Mouse (Mus musculus): ENCODE data around the gene Tom1l1. TPM values are rescaled to one million over a fixed set of nuclear protein-coding genes. Genes with fewer than 3 reads are reported as not detected.

Gene Tom1l1
- total and polyA plus RNA-seq, 3 experiments, result 0.25 to 4.2 TPM; not detected in 1

DNA sequence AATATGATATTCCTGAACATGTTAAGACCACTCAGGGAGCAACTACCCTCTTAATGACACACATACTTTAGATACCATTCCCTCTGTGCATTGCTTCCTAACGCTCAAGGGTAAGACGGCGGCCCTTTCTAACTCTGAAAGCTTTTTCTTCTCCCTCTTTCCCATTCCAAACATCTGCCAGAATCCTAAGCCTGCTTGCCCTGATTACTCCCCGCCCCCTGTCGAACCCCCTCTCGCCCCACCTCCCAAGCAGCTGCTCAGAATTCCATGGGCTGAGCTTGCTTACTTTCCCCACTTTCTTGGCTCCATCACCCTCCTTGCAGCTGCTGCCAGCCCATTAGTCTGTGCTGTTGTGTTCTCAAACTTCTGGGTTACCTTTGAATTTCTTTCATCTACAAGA is 23.0 kb downstream of the Tom1l1 start:
- in situ Hi-C loops (cut with MboI; ENCODE audit: low pct_ligation_motif_present, low pct_unique_long_range_greater_than_20kb, low sequenced_read_pairs), result no loop called here
- no peaks in the 10 kb centered on the region for H3K36me3 ChIP-seq (replicated peaks in 1 of 2; ENCODE audit: control insufficient read depth in 1 of 2, insufficient read depth in 1 of 2, low read length in 1 of 2)
- H3K9ac ChIP-seq (ENCODE audit: insufficient read depth, low read depth), result no peak overlapping the region
- DNase-seq (ENCODE audit: extremely low read depth), result no peak
- no peak overlapping the region for H3K4me2 ChIP-seq (ENCODE audit: insufficient read depth, low read depth, poor library complexity, severe bottlenecking)
- no peaks in the 10 kb centered on the region for H3K4me1 ChIP-seq (ENCODE audit: control insufficient read depth in 1 of 2, insufficient read depth in 2 of 2)
- no peak overlapping the region for H3K27ac ChIP-seq (ENCODE audit: insufficient read depth, low read depth)
- TF ChIP-seq BHLHE40 (IDR thresholded peaks at IDR 0.05; ENCODE audit: low read depth, low read length) (no peak), CTCF (conservative IDR thresholded peaks at IDR 0.05 in 1 of 2, IDR thresholded peaks at IDR 0.05 in 1 of 2; ENCODE audit: low read depth in 2 of 2, low read length in 2 of 2) (no peak), ETS1 (conservative IDR thresholded peaks at IDR 0.05; ENCODE audit: low read depth, low read length) (no peak), PAX5 (IDR thresholded peaks at IDR 0.05; ENCODE audit: low read length) (no peak), RCOR1 (conservative IDR thresholded peaks at IDR 0.05; ENCODE audit: low read depth, low read length) (no peak), USF1 (IDR thresholded peaks at IDR 0.05; ENCODE audit: low read depth, low read length) (no peak)
- no peaks in the 10 kb centered on the region for H3K79me2 ChIP-seq (replicated peaks; ENCODE audit: control insufficient read depth, extremely low read depth, insufficient read depth, poor library complexity, severe bottlenecking)
- no peak overlapping the region for H3K4me3 ChIP-seq (replicated peaks in 1 of 3; ENCODE audit: low read depth in 2 of 3, low read length in 2 of 3, poor library complexity in 1 of 3)
- no peaks in the 10 kb centered on the region for H3K9me3 ChIP-seq (replicated peaks; ENCODE audit: low read length)
- dilution Hi-C loops (cut with MboI; ENCODE audit: extremely low pct_ligation_motif_present, extremely low pct_unique_long_range_greater_than_20kb, low sequenced_read_pairs), result no loop called here
- no peaks in the 10 kb centered on the region for H3K27me3 ChIP-seq (replicated peaks)

DNA sequence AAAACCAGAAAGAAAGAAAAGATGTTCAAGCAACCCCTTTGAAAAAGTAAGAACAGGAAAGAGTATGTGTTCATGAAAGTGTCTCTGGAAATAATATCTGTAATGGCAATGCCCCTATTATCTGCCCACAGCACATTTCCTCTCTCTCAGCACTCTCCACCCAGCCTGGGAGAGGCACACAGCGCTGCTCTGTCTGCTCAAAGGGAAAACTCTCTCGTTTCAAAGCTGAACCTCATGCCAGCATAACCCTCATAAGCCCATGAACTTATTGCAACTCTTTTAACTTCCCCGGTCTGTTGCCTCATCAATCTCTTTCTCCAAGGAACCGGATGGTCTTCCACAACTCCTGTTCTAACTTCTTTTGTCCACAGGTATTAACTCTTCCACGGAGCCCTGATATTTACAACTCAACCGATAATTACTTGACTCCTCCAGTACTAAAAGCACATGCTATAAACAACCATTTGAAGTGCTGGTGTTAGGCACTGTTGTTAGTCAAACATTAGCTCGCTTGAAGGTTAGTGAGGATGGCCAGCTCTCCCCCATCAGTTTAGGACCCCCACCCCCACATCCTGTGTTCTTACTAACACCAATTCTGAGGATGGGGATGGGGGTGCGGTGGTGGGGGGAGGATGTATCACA is 23.7 kb downstream of the Tom1l1 start:
- no peaks in the 10 kb centered on the region for H3K36me3 ChIP-seq (replicated peaks in 1 of 2; ENCODE audit: control insufficient read depth in 1 of 2, insufficient read depth in 1 of 2, low read length in 1 of 2)
- H3K9ac ChIP-seq (ENCODE audit: insufficient read depth, low read depth), result no peak overlapping the region
- no peak overlapping the region for H3K27ac ChIP-seq (ENCODE audit: insufficient read depth, low read depth)
- in situ Hi-C loops (cut with MboI; ENCODE audit: low pct_ligation_motif_present, low pct_unique_long_range_greater_than_20kb, low sequenced_read_pairs), result no loop called here
- TF ChIP-seq ZKSCAN1 (IDR thresholded peaks at IDR 0.05; ENCODE audit: borderline replicate concordance, low read depth, low read length) (no peak), ELF1 (IDR thresholded peaks at IDR 0.05; ENCODE audit: low read depth, low read length) (no peak), PAX5 (IDR thresholded peaks at IDR 0.05; ENCODE audit: low read length) (no peak), ZMIZ1 (IDR thresholded peaks at IDR 0.05; ENCODE audit: low read depth, low read length) (no peak), UBTF (IDR thresholded peaks at IDR 0.05; ENCODE audit: low read depth, low read length) (no peak), KAT2A (IDR thresholded peaks at IDR 0.05; ENCODE audit: insufficient replicate concordance, low read length) (no peak), JUN (IDR thresholded peaks at IDR 0.05; ENCODE audit: insufficient read depth, low read depth, low read length) (no peak), MAZ (IDR thresholded peaks at IDR 0.05; ENCODE audit: low read depth, low read length) (no peak), CTCF (conservative IDR thresholded peaks at IDR 0.05 in 1 of 2, IDR thresholded peaks at IDR 0.05 in 1 of 2; ENCODE audit: low read depth in 2 of 2, low read length in 2 of 2) (no peak), BHLHE40 (IDR thresholded peaks at IDR 0.05; ENCODE audit: low read depth, low read length) (no peak), SIN3A (IDR thresholded peaks at IDR 0.05; ENCODE audit: low read length) (no peak)
- no peaks in the 10 kb centered on the region for H3K79me2 ChIP-seq (replicated peaks; ENCODE audit: control insufficient read depth, extremely low read depth, insufficient read depth, poor library complexity, severe bottlenecking)
- H3K9me3 ChIP-seq (replicated peaks; ENCODE audit: low read length), result no peaks in the 10 kb centered on the region
- H3K4me3 ChIP-seq (replicated peaks in 1 of 3; ENCODE audit: low read depth in 2 of 3, low read length in 2 of 3, poor library complexity in 1 of 3), result no peak overlapping the region
- no peaks in the 10 kb centered on the region for H3K27me3 ChIP-seq (replicated peaks)
- dilution Hi-C loops (cut with MboI; ENCODE audit: extremely low pct_ligation_motif_present, extremely low pct_unique_long_range_greater_than_20kb, low sequenced_read_pairs), result no loop called here
- no peak for DNase-seq (ENCODE audit: extremely low read depth)
- no peak overlapping the region for H3K4me2 ChIP-seq (ENCODE audit: insufficient read depth, low read depth, poor library complexity, severe bottlenecking)
- no peaks in the 10 kb centered on the region for H3K4me1 ChIP-seq (ENCODE audit: control insufficient read depth in 1 of 2, insufficient read depth in 2 of 2)

All from CH12.LX (cell line).